Mouse (Mus musculus) neural tube, embryonic 13.5 days (tissue): ENCODE measurements around the gene Top3a. TPM values are rescaled to one million over a fixed set of nuclear protein-coding genes. Genes with fewer than 3 reads are reported as not detected.

ENCODE experiments used
- ATAC-seq: fragments of 200-750 bp; cut with Nextera tagmentation; 2 replicates; pipeline ENCODE4 v1.8.0; 2017; ENCODE audit warnings: low read depth, mild to moderate bottlenecking, moderate TSS enrichment, moderate library complexity
- H3K27ac ChIP-seq: fragments of 300-500 bp; sonication (generic); replicated peaks from 2 replicates; pipeline ENCODE4 v1.5.1; 2015; ENCODE audit warnings: moderate library complexity, mild to moderate bottlenecking, inconsistent platforms
- H3K27me3 ChIP-seq: fragments of 300-500 bp; sonication (generic); 2 replicates; pipeline ENCODE4 v1.6.1; 2015; ENCODE audit warnings: mild to moderate bottlenecking, inconsistent platforms
- H3K36me3 ChIP-seq: fragments of 300-500 bp; sonication (generic); 2 replicates; pipeline ENCODE4 v1.6.1; 2015; ENCODE audit warnings: mild to moderate bottlenecking, inconsistent platforms
- H3K4me1 ChIP-seq: fragments of 300-500 bp; sonication (generic); replicated peaks from 2 replicates; pipeline ENCODE4 v1.6.1; 2015; ENCODE audit warnings: inconsistent platforms
- H3K4me2 ChIP-seq: fragments of 300-500 bp; sonication (generic); 2 replicates; pipeline ENCODE4 v1.6.1; 2015; ENCODE audit warnings: inconsistent platforms, mild to moderate bottlenecking, moderate library complexity
- H3K4me3 ChIP-seq: fragments of 300-500 bp; sonication (generic); 2 replicates; pipeline ENCODE4 v1.5.1; 2015; ENCODE audit warnings: mild to moderate bottlenecking, inconsistent platforms
- H3K9ac ChIP-seq: fragments of 300-500 bp; sonication (generic); 2 replicates; pipeline ENCODE4 v1.6.1; 2015; ENCODE audit warnings: moderate library complexity, mild to moderate bottlenecking, inconsistent platforms
- H3K9me3 ChIP-seq: fragments of 300-500 bp; sonication (generic); 2 replicates; pipeline ENCODE4 v1.6.1; 2016; ENCODE audit warnings: inconsistent platforms
- WGBS: fragments of 180-500 bp; shearing (Covaris S2); methylation state at CpG from one replicate; pipeline ENCODE4 v1.1.7; 2015; 5-methylcytosine and 5-hydroxymethylcytosine counted together
- polyA plus RNA-seq: library from polyadenylated mRNA; unstranded; fragments of >200 nt; fragmentation: Nextera tagmentation; extraction: Ambion mirVana; gene quantifications from 2 replicates; pipeline ENCODE4 v1.2.1, GENCODE M21; 2015

Top3a gene
- polyA plus RNA-seq, 1 experiment from 2014 or later = 8.5 TPM

DNA sequence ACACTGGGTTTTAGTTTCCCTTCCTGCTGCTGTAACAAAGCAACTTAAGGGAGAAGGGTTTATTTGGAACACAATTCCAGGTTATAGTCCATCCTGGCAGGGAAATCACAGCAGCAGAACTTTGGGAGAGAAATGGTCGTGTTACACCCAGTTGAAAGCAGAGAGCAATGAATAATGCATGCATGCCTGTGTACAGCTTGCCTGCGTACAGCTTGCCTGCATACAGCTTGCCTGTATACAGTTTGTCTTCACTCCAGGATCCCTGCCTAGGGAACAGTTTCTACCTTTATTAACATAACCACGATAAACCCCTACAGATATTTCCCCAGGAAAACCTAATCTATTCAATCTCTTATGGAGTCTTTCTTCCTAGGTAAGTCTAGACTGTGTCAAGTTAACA is 6.4 kb downstream of the Top3a start:
- H3K27ac ChIP-seq = no peak overlapping the region
- H3K9me3 ChIP-seq = no peaks in the 10 kb centered on the region
- H3K4me3 ChIP-seq = no peak overlapping the region
- peaks cover 21% of the 10 kb centered on the region for H3K4me1 ChIP-seq
- H3K4me2 ChIP-seq = no peak overlapping the region
- WGBS = 77% methylated on average over 3 of the region's 3 CpGs
- no peaks in the 10 kb centered on the region for H3K27me3 ChIP-seq
- H3K9ac ChIP-seq = no peak overlapping the region
- no peak for ATAC-seq
- H3K36me3 ChIP-seq = no peaks in the 10 kb centered on the region

DNA sequence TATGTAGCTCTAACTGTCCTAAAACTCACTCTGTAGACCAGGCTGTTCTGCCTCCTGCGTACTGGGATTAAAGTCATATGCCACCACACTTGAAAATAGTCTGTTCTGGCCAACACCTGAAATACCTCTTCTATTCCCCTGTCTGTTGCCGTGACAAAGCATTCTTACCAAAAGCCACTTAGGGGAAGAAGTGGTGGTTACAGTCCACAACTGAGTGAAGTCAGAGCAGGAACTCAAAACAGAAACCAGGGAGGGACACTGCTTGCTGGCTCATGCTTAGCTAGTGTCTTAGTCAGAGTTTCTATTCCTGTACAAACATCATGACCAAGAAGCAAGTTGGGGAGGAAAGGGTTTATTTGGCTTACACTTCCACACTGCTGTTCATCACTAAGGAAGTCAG is 7.8 kb downstream of the Top3a start:
- H3K36me3 ChIP-seq = no peaks in the 10 kb centered on the region
- no peak overlapping the region for H3K9ac ChIP-seq
- H3K4me1 ChIP-seq = peaks cover 7% of the 10 kb centered on the region; the same call in 1 of the 2 replicates
- WGBS = 93% methylated on average over 2 of the region's 2 CpGs
- ATAC-seq = no peak
- no peak overlapping the region for H3K27ac ChIP-seq
- H3K4me3 ChIP-seq = no peak overlapping the region
- no peaks in the 10 kb centered on the region for H3K27me3 ChIP-seq
- no peaks in the 10 kb centered on the region for H3K9me3 ChIP-seq
- no peak overlapping the region for H3K4me2 ChIP-seq

DNA sequence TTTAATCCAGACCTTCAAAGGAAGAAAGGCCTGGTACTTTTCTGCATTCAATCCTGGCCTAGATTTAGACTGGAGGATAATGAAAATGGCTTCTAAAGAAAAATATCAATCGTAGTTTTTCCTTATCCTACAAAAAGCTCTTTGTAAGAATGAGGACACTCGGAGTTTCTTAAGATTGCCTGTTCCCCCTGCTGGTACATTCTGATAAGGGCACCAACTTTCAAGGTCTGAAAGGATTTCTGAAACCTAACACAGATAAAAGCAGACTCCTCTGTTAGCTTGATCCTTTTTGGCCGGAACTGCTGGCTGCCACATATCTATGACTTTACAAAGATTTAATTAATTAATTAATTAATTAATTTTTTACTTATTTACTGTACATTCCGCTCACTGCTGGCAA is 10.2 kb downstream of the Top3a start:
- Histone ChIP-seq H3K36me3 (peaks cover 2% of the 10 kb centered on the region; the same call in 1 of the 2 replicates), H3K4me2 (no peak overlapping the region), H3K9ac (no peak overlapping the region), H3K27ac (no peak overlapping the region), H3K4me3 (no peak overlapping the region), H3K9me3 (no peaks in the 10 kb centered on the region), H3K27me3 (no peaks in the 10 kb centered on the region), H3K4me1 (no peaks in the 10 kb centered on the region)
- ATAC-seq = no peak
- WGBS = 85% methylated on average over 4 of the region's 4 CpGs

DNA sequence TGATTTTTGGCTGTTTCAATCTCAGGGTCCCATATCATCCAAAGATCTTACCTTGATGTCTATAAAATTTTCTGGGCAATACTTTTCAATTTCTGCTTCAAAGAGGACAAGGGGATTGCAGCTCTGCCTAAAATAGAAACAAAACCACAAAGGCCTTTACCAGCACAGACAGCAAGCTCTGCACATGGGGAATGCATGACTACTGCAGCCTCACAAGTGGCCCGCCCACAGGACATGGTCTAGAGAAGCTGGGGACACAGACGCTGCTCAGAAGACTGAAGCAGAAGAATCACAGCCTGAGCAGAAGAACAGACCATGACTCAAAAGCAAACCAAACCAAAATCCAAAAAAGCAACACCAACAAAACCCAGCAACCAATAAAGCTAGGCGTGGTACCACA is 15.5 kb downstream of the Top3a start:
- WGBS = 89% methylated on average over 3 of the region's 3 CpGs
- Histone ChIP-seq H3K36me3 (peaks cover 39% of the 10 kb centered on the region), H3K4me2 (no peak overlapping the region), H3K9me3 (no peaks in the 10 kb centered on the region), H3K9ac (no peak overlapping the region), H3K27me3 (no peaks in the 10 kb centered on the region), H3K4me3 (no peak overlapping the region), H3K4me1 (no peaks in the 10 kb centered on the region), H3K27ac (no peak overlapping the region)
- no peak for ATAC-seq

DNA sequence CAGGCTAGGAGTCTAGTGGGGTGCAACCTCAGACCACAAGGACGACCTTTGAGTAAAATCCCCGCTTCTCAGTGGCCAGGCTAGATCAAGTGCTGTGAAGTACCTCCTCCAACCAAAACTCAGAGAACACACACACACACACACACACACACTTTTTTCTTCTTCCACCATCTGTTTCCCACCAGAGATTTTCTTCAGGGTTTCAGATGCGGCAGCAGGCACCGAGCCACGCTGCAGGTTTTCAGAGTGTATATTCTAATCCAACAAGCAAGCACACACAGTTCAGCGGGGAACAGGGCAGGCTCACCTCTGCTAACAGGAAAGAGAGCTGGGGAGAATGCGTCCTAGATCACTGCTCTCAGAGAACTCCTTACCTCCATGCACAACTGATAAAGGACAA is 21.6 kb downstream of the Top3a start:
- Histone ChIP-seq H3K27ac (no peak overlapping the region), H3K4me1 (no peaks in the 10 kb centered on the region), H3K9ac (no peak overlapping the region), H3K27me3 (no peaks in the 10 kb centered on the region), H3K9me3 (no peaks in the 10 kb centered on the region), H3K4me3 (no peak overlapping the region), H3K36me3 (peaks cover 81% of the 10 kb centered on the region), H3K4me2 (no peak overlapping the region)
- WGBS = 96% methylated on average over 7 of the region's 7 CpGs
- no peak for ATAC-seq

DNA sequence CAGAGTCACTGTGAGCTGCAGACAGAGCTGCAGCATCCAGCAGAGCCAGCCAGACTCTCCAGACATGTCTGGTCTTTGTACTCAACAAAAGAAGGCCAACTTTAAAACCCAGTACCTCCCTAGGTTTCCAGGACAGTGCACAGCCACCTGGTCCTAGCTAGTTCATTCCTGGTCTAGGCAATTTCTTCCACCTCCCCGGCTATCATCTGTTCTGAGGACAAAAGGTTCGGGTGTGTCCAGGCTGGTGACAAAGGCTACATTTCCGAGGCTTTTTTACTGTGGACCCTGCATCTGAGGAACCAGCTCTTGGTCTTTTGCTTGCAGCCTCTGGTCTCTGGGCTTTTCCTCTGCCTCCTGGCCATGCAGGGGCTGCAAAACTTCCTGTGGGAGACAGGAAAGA is 36.8 kb downstream of the Top3a start:
- WGBS = 79% methylated on average over 3 of the region's 3 CpGs
- Histone ChIP-seq H3K36me3 (peaks cover 73% of the 10 kb centered on the region), H3K9ac (no peak overlapping the region), H3K4me3 (no peak overlapping the region), H3K4me1 (no peaks in the 10 kb centered on the region), H3K27ac (no peak overlapping the region), H3K27me3 (no peaks in the 10 kb centered on the region), H3K9me3 (no peaks in the 10 kb centered on the region), H3K4me2 (no peak overlapping the region)
- ATAC-seq = no peak

DNA sequence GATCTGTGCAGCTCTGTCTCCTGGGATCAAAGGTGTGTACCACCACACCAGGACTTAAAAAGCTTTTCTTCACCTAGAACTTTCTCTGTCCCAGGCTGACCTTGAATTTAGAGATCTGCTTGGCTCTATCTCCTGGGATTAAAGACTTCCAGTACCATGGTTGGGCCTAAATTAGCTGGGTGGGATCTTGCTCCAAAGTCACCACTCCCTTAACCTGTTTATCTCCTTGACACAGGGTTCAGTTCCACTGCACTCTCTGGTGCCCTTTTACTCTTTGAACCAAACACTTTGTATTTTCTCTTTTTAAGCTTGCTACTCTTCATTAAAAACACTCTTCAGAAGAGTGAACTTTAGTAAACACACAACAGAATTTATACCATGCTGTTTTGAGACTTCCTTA is 39.7 kb downstream of the Top3a start:
- Histone ChIP-seq H3K36me3 (peaks cover 65% of the 10 kb centered on the region), H3K9ac (no peak overlapping the region), H3K4me1 (no peaks in the 10 kb centered on the region), H3K4me3 (no peak overlapping the region), H3K27me3 (no peaks in the 10 kb centered on the region), H3K4me2 (no peak overlapping the region), H3K9me3 (no peaks in the 10 kb centered on the region), H3K27ac (no peak overlapping the region)
- ATAC-seq = no peak

DNA sequence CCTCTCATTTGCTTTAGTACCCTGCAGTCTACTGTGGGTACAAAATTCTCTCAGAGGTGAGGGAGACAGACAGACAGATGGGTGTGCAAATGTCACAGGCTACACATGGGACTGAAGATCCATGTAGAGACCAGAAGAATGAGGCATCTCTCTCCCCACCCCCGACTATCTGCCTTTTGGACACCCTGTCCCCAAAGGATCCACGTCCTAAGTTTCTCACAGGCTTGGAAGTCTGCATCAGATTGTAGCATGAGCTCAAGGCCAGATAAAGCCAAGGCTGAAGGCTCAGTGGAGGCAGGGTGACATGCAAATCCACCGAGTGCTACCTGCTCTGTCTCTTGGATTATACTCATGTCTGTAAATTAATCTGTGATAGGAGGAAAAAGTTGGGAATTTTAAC is 40.7 kb downstream of the Top3a start:
- H3K27me3 ChIP-seq = no peaks in the 10 kb centered on the region
- H3K4me1 ChIP-seq = no peaks in the 10 kb centered on the region
- no peak overlapping the region for H3K9ac ChIP-seq
- H3K36me3 ChIP-seq = peaks cover 64% of the 10 kb centered on the region
- no peak overlapping the region for H3K4me2 ChIP-seq
- no peak overlapping the region for H3K27ac ChIP-seq
- H3K4me3 ChIP-seq = no peak overlapping the region
- 82% methylated on average over 3 of the region's 3 CpGs for WGBS
- no peak for ATAC-seq
- H3K9me3 ChIP-seq = no peaks in the 10 kb centered on the region

DNA sequence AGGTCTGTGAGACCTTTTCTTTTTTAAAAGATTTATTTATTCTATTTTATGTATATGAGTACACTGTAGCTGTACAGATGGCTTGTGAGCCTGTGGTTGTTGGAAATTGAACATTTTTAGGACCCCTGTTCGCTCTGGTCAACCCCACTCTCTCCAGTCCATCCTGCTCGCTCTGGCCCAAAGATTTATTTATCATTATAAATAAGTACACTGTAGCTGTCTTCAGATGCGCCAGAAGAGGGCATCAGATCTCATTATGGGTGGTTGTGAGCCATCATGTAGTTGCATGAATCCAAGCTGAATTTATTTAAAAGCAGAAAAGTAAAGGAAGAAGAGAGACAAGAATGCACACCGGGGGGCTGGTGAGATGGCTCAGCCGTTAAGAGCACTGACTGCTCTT is 42.0 kb downstream of the Top3a start:
- Histone ChIP-seq H3K4me1 (no peaks in the 10 kb centered on the region), H3K27ac (no peak overlapping the region), H3K27me3 (no peaks in the 10 kb centered on the region), H3K9me3 (no peaks in the 10 kb centered on the region), H3K9ac (no peak overlapping the region), H3K36me3 (peaks cover 62% of the 10 kb centered on the region), H3K4me2 (no peak overlapping the region), H3K4me3 (no peak overlapping the region)
- WGBS = 77% methylated on average over 5 of the region's 5 CpGs
- ATAC-seq = no peak

DNA sequence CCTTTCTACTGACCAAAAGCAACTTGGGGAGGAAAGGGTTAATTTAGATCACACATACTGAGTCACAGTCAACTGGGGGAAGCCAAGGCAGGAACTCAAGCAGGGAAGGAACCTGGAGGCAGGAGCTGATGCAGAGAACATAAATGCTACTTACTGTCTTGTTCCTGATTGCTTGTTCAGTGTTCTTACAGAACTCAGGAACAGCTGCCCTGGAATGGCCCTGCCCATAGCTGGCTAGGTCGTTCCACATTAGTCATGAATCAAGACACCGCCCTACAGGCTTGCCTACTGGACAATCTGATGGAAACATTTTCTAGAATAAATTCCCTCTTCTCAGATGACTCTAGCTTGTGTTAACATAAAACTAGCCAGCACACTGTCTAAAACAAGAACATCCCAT is 43.0 kb downstream of the Top3a start:
- Histone ChIP-seq H3K9ac (no peak overlapping the region), H3K27ac (no peak overlapping the region), H3K4me3 (no peak overlapping the region), H3K27me3 (no peaks in the 10 kb centered on the region), H3K4me2 (no peak overlapping the region), H3K9me3 (no peaks in the 10 kb centered on the region), H3K36me3 (peaks cover 52% of the 10 kb centered on the region), H3K4me1 (peaks cover 8% of the 10 kb centered on the region)
- no peak for ATAC-seq
- 81% methylated on average over 2 of the region's 2 CpGs for WGBS

DNA sequence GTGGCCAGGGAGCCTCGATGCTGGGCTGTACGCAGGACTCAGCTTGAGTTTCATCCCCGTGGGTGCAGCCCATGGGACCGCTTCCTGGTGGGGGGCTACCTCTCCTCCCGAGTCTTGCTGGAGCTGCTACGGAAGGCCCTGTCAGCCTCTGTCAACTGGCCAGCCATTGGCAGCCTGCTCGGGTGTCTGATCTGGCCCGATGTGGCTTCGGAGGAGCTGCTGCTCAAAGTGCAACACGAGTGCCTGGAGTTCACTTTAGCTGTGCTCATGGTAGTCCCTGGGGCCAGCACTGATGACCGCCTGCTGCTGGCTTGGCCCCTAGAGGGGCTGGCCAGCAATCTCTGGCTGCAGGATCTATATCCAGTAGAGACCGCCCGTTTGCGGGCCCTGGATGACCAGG is 45.9 kb downstream of the Top3a start:
- Histone ChIP-seq H3K4me2 (no peak overlapping the region), H3K4me1 (peaks cover 29% of the 10 kb centered on the region), H3K4me3 (no peak overlapping the region), H3K27me3 (no peaks in the 10 kb centered on the region), H3K9me3 (no peaks in the 10 kb centered on the region), H3K9ac (no peak overlapping the region), H3K36me3 (peaks cover 40% of the 10 kb centered on the region), H3K27ac (no peak overlapping the region)
- ATAC-seq = no peak
- WGBS = 92% methylated on average over 14 of the region's 14 CpGs

DNA sequence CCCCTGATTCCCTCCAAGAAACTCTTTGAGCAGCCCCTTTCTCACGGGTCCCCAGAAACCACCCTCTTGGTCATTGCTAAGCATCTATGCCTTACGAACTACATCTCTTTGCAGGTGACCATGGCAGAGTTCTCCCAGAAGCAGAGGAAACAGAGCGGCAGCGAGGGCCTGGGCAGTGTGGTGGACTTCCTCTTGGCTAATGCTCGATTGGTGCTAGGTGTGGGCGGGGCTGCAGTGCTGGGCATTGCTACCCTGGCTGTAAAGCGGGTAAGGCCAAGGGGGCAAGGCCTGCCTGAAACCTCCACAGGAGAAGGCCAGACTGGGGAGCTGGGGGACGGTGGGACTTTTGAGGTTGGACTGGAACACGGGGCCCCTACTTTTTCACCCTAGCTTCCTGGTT is 47.0 kb downstream of the Top3a start:
- H3K4me2 ChIP-seq = no peak overlapping the region
- peaks cover 38% of the 10 kb centered on the region for H3K4me1 ChIP-seq
- H3K27ac ChIP-seq = no peak overlapping the region
- peaks cover 40% of the 10 kb centered on the region for H3K36me3 ChIP-seq
- WGBS = 91% methylated on average over 9 of the region's 9 CpGs
- H3K27me3 ChIP-seq = no peaks in the 10 kb centered on the region
- H3K9me3 ChIP-seq = no peaks in the 10 kb centered on the region
- no peak for ATAC-seq
- peak overlapping the region; percentile 49 for H3K9ac ChIP-seq
- H3K4me3 ChIP-seq = no peak overlapping the region

DNA sequence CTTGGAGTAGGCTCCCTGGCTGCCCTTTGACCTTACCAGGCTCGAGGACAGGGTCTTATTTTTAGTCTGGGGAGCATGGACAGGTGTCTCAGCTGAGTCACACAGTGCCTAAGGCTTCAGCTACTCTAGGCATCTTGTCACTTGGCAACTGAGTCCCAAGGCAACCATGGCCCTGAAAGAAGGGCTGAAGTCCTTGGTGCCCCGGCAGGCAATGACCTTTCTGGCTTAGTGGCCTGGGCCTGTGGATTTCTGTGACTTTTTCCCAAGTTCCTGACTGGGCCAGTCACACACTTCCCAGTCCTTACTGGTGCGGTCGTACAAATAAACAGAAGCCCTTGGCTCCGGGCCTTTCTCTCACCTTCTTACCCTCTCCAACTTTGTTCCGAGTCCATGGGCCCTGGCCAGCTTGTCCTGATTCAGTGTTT is 47.9 kb downstream of the Top3a start:
- no peak for ATAC-seq
- peaks cover 39% of the 10 kb centered on the region for H3K4me1 ChIP-seq
- H3K4me2 ChIP-seq = peak overlapping the region; percentile 76
- H3K9me3 ChIP-seq = no peaks in the 10 kb centered on the region
- 78% methylated on average over 6 of the region's 6 CpGs for WGBS
- peak overlapping the region; percentile 78; the same call in 1 of the 2 replicates for H3K9ac ChIP-seq
- no peaks in the 10 kb centered on the region for H3K27me3 ChIP-seq
- H3K27ac ChIP-seq = no peak overlapping the region
- peak overlapping the region; percentile 84 for H3K4me3 ChIP-seq
- peaks cover 46% of the 10 kb centered on the region for H3K36me3 ChIP-seq
